Comparison of ENCODE assay signal across 7 mouse cellular contexts in genomic region chr3:60785137-60785875, GRCm38 (mm10).
DNase-seq lines count a peak whose midpoint lies in the region; ATAC-seq and TF ChIP-seq lines count a peak whose summit lies in the region.

No protein-coding gene starts in this region.

- TF ChIP-seq RAD21 in CH12.LX (IDR thresholded peaks at IDR 0.05; ENCODE audit: low read depth, low read length) = no peak

- peak; percentile 77 for DNase-seq in CH12.LX (ENCODE audit: extremely low read depth)
- peak; percentile 36 for DNase-seq in brain, adult 2 months (ENCODE audit: low read depth, low spot score)
- peak; percentile 65 for DNase-seq in kidney, postnatal 10 days
- DNase-seq in yolk sac, embryonic 10.5 days (ENCODE audit: low spot score) = peak; percentile 58
- DNase-seq in urinary bladder, postnatal 36 days (ENCODE audit: low spot score in 2 of 2) = no peak

- in situ Hi-C loops in CH12.LX (cut with MboI; ENCODE audit: low pct_ligation_motif_present, low pct_unique_long_range_greater_than_20kb, low sequenced_read_pairs) = no loop called here

- no peak overlapping the region for H3K27ac ChIP-seq in CH12.LX (ENCODE audit: insufficient read depth, low read depth)
- peak overlapping the region; percentile 74 for H3K27ac ChIP-seq in heart, embryonic 13.5 days (replicated peaks)
- no peak overlapping the region for H3K27ac ChIP-seq in midbrain, embryonic 15.5 days

- no peak overlapping the region for H3K9ac ChIP-seq in CH12.LX (ENCODE audit: insufficient read depth, low read depth)
- H3K9ac ChIP-seq in heart, embryonic 13.5 days = no peak overlapping the region
- no peak overlapping the region for H3K9ac ChIP-seq in midbrain, embryonic 15.5 days

- peaks cover 0 to 32% of the 10 kb centered on the region in 2 experiments; a peak in 2 of 4 replicates for H3K4me1 ChIP-seq in CH12.LX (ENCODE audit: control insufficient read depth in 1 of 2, insufficient read depth in 2 of 2)
- H3K4me1 ChIP-seq in heart, embryonic 13.5 days = peaks cover 18% of the 10 kb centered on the region
- 0 out of 2 replicates have a peak, but pooled peaks cover 3% of the 10 kb centered on the region for H3K4me1 ChIP-seq in midbrain, embryonic 15.5 days

- TF ChIP-seq CTCF in CH12.LX (conservative IDR thresholded peaks at IDR 0.05 in 1 of 2, IDR thresholded peaks at IDR 0.05 in 1 of 2; ENCODE audit: low read depth in 2 of 2, low read length in 2 of 2) = 0 out of 4 replicates have a peak, but pooled peaks of 1 of the 2 experiments have one; percentile 1

- dilution Hi-C loops in CH12.LX (cut with MboI; ENCODE audit: extremely low pct_ligation_motif_present, extremely low pct_unique_long_range_greater_than_20kb, low sequenced_read_pairs) = no loop called here

- no peaks in the 10 kb centered on the region for H3K9me3 ChIP-seq in CH12.LX (replicated peaks; ENCODE audit: low read length)
- no peaks in the 10 kb centered on the region for H3K9me3 ChIP-seq in heart, embryonic 13.5 days
- H3K9me3 ChIP-seq in midbrain, embryonic 15.5 days = no peaks in the 10 kb centered on the region

- 0 out of 2 replicates have a peak overlapping the region, but pooled peaks have one; percentile 11 for H3K4me2 ChIP-seq in CH12.LX (ENCODE audit: insufficient read depth, low read depth, poor library complexity, severe bottlenecking)
- no peak overlapping the region; the same call in 1 of the 2 replicates for H3K4me2 ChIP-seq in heart, embryonic 13.5 days
- H3K4me2 ChIP-seq in midbrain, embryonic 15.5 days = no peak overlapping the region

- no peaks in the 10 kb centered on the region for H3K36me3 ChIP-seq in CH12.LX (replicated peaks in 1 of 2; ENCODE audit: control insufficient read depth in 1 of 2, insufficient read depth in 1 of 2, low read length in 1 of 2)
- no peaks in the 10 kb centered on the region for H3K36me3 ChIP-seq in heart, embryonic 13.5 days
- no peaks in the 10 kb centered on the region for H3K36me3 ChIP-seq in midbrain, embryonic 15.5 days (replicated peaks)

- H3K4me3 ChIP-seq in CH12.LX (replicated peaks in 1 of 3; ENCODE audit: low read depth in 2 of 3, low read length in 2 of 3, poor library complexity in 1 of 3) = no peak overlapping the region
- no peak overlapping the region for H3K4me3 ChIP-seq in heart, embryonic 13.5 days
- H3K4me3 ChIP-seq in midbrain, embryonic 15.5 days = no peak overlapping the region

- peak; percentile 81; the same call in 1 of the 2 replicates for ATAC-seq in heart, embryonic 13.5 days (ENCODE audit: extremely low read depth, insufficient number of reproducible peaks, low FRiP score, low TSS enrichment)
- ATAC-seq in midbrain, embryonic 15.5 days (replicated peaks) = peak; percentile 62

- no peaks in the 10 kb centered on the region for H3K27me3 ChIP-seq in CH12.LX (replicated peaks)
- H3K27me3 ChIP-seq in heart, embryonic 13.5 days (replicated peaks) = no peaks in the 10 kb centered on the region
- H3K27me3 ChIP-seq in midbrain, embryonic 15.5 days (replicated peaks) = no peaks in the 10 kb centered on the region

- no peak for TF ChIP-seq POLR2A in CH12.LX (IDR thresholded peaks at IDR 0.05; ENCODE audit: low read depth, low read length)

- no peaks in the 10 kb centered on the region for H3K79me2 ChIP-seq in CH12.LX (replicated peaks; ENCODE audit: control insufficient read depth, extremely low read depth, insufficient read depth, poor library complexity, severe bottlenecking)

- WGBS in heart, embryonic 13.5 days = 33% methylated on average over 9 of the region's 9 CpGs
- WGBS in midbrain, embryonic 15.5 days = 63% methylated on average over 9 of the region's 9 CpGs

- no peak; the same call in 1 of the 2 replicates for TF ChIP-seq EP300 in CH12.LX (IDR thresholded peaks at IDR 0.05; ENCODE audit: low read length)

TF ChIP-seq in CH12.LX, 34 proteins besides CTCF, POLR2A, EP300 and RAD21:
- TF ChIP-seq IRF4 (IDR thresholded peaks at IDR 0.05; ENCODE audit: low read depth, low read length) (peak; percentile 17; the same call in 1 of the 2 replicates), ZNF384 (IDR thresholded peaks at IDR 0.05; ENCODE audit: low read depth, low read length) (peak; percentile 32; the same call in 1 of the 2 replicates), ETS1 (conservative IDR thresholded peaks at IDR 0.05; ENCODE audit: low read depth, low read length) (peak; percentile 32), ELF1 (IDR thresholded peaks at IDR 0.05; ENCODE audit: low read depth, low read length) (0 out of 2 replicates have a peak, but pooled peaks have one; percentile 49), CHD2 (IDR thresholded peaks at IDR 0.05; ENCODE audit: low read length) (no peak)

Comparison
In these comparisons a context has a peak if more than half of its experiments do, and no peak if none do; other contexts are left out.
1. DNase-seq: peak in CH12.LX (single experiment), brain, adult 2 months (single experiment), kidney, postnatal 10 days (single experiment) and yolk sac, embryonic 10.5 days (single experiment); none in urinary bladder, postnatal 36 days (0 of 2).